Mouse (Mus musculus) erythroblast, embryonic 14.5 days (primary cell): ENCODE data around the gene Dlk2. TPM values are rescaled to one million over a fixed set of nuclear protein-coding genes. Genes with fewer than 3 reads are reported as not detected.

ENCODE experiments used
- H3K27me3 ChIP-seq: 2 replicates; pipeline ENCODE4 v1.6.1; 2012; ENCODE audit warnings: inconsistent platforms; ENCODE audit not compliant: control insufficient read depth
- H3K36me3 ChIP-seq: 2 replicates; pipeline ENCODE4 v1.6.1; 2012; ENCODE audit warnings: mild to moderate bottlenecking, inconsistent platforms; ENCODE audit not compliant: control insufficient read depth
- H3K4me1 ChIP-seq: 2 replicates; pipeline ENCODE4 v1.6.1; 2012; ENCODE audit warnings: inconsistent platforms; ENCODE audit not compliant: control insufficient read depth
- H3K4me3 ChIP-seq: replicated peaks from 2 replicates; pipeline ENCODE3; 2012; ENCODE audit warnings: moderate library complexity, mild to moderate bottlenecking, inconsistent platforms
- H3K9me3 ChIP-seq: 2 replicates; pipeline ENCODE4 v1.6.1; 2012; ENCODE audit warnings: low read length, inconsistent platforms, mixed read lengths; ENCODE audit not compliant: control insufficient read depth
- GATA1 ChIP-seq: IDR thresholded peaks from 2 replicates; pipeline ENCODE4 v1.6.1; 2012; ENCODE audit warnings: low read length, inconsistent platforms, mixed read lengths
- TAL1 ChIP-seq: IDR thresholded peaks from 3 replicates; pipeline ENCODE4 v1.6.1; 2012; ENCODE audit warnings: low read length, inconsistent platforms, mixed read lengths
- polyA plus RNA-seq: library from polyadenylated mRNA; stranded (reverse); fragments of >175 nt; gene quantifications from 2 replicates; pipeline ENCODE4 v1.2.3, GENCODE M21; 2012

The Dlk2 gene
- polyA plus RNA-seq, 1 experiment = not detected

- peaks cover 30% of the 10 kb centered on the region for H3K27me3 ChIP-seq
- peaks cover 13% of the 10 kb centered on the region for H3K4me1 ChIP-seq
- H3K36me3 ChIP-seq = peaks cover 66% of the 10 kb centered on the region
- H3K9me3 ChIP-seq = no peaks in the 10 kb centered on the region; the same call in 1 of the 2 replicates
- no peak for TF ChIP-seq TAL1
- no peak for TF ChIP-seq GATA1
- H3K4me3 ChIP-seq = no peak overlapping the region
Measured at GRCm38 (mm10) chr17:46258279-46259053, 38.8 kb upstream of the Dlk2 start.

- Histone ChIP-seq H3K27me3 (peaks cover 18% of the 10 kb centered on the region), H3K9me3 (no peaks in the 10 kb centered on the region; the same call in 1 of the 2 replicates), H3K36me3 (peaks cover 78% of the 10 kb centered on the region), H3K4me3 (no peak overlapping the region), H3K4me1 (peaks cover 1% of the 10 kb centered on the region)
- TF ChIP-seq GATA1 (no peak), TAL1 (no peak)
Measured at GRCm38 (mm10) chr17:46259675-46260074, 37.5 kb upstream of the Dlk2 start.

GRCm38 (mm10) chr17:46262201-46262694, 35.0 kb upstream of the Dlk2 start:
- H3K9me3 ChIP-seq = no peaks in the 10 kb centered on the region
- peaks cover 100% of the 10 kb centered on the region for H3K36me3 ChIP-seq
- no peak overlapping the region for H3K4me3 ChIP-seq
- TF ChIP-seq GATA1 = no peak
- TF ChIP-seq TAL1 = no peak
- no peaks in the 10 kb centered on the region for H3K27me3 ChIP-seq
- H3K4me1 ChIP-seq = peaks cover 1% of the 10 kb centered on the region

GRCm38 (mm10) chr17:46265502-46265901, 31.7 kb upstream of the Dlk2 start:
- H3K4me3 ChIP-seq = no peak overlapping the region
- no peaks in the 10 kb centered on the region for H3K4me1 ChIP-seq
- H3K9me3 ChIP-seq = no peaks in the 10 kb centered on the region
- H3K36me3 ChIP-seq = peaks cover 100% of the 10 kb centered on the region
- H3K27me3 ChIP-seq = no peaks in the 10 kb centered on the region
- TF ChIP-seq TAL1 (no peak), GATA1 (no peak)

- H3K9me3 ChIP-seq = no peaks in the 10 kb centered on the region
- no peak overlapping the region for H3K4me3 ChIP-seq
- TF ChIP-seq GATA1 = no peak
- H3K36me3 ChIP-seq = peaks cover 100% of the 10 kb centered on the region
- no peaks in the 10 kb centered on the region for H3K4me1 ChIP-seq
- no peaks in the 10 kb centered on the region for H3K27me3 ChIP-seq
Measured at GRCm38 (mm10) chr17:46265918-46266618, 31.2 kb upstream of the Dlk2 start.

GRCm38 (mm10) chr17:46266986-46267385, 30.2 kb upstream of the Dlk2 start:
- H3K4me3 ChIP-seq = no peak overlapping the region
- no peaks in the 10 kb centered on the region for H3K4me1 ChIP-seq
- no peaks in the 10 kb centered on the region for H3K9me3 ChIP-seq
- peaks cover 100% of the 10 kb centered on the region for H3K36me3 ChIP-seq
- TF ChIP-seq TAL1 (no peak), GATA1 (no peak)
- H3K27me3 ChIP-seq = no peaks in the 10 kb centered on the region

- no peaks in the 10 kb centered on the region for H3K9me3 ChIP-seq
- H3K4me3 ChIP-seq = no peak overlapping the region
- H3K4me1 ChIP-seq = no peaks in the 10 kb centered on the region
- H3K36me3 ChIP-seq = peaks cover 98% of the 10 kb centered on the region
- H3K27me3 ChIP-seq = no peaks in the 10 kb centered on the region
- TF ChIP-seq GATA1 (no peak), TAL1 (no peak)
Measured at GRCm38 (mm10) chr17:46267511-46267910, 29.7 kb upstream of the Dlk2 start.

GRCm38 (mm10) chr17:46268026-46268720, 29.0 kb upstream of the Dlk2 start:
- Histone ChIP-seq H3K4me1 (no peaks in the 10 kb centered on the region), H3K4me3 (no peak overlapping the region), H3K9me3 (no peaks in the 10 kb centered on the region), H3K36me3 (peaks cover 98% of the 10 kb centered on the region), H3K27me3 (no peaks in the 10 kb centered on the region)
- TF ChIP-seq GATA1 (no peak), TAL1 (no peak)
